Mouse (Mus musculus): ENCODE data around the gene Tapt1.
"Not testable (repeated sequence)": the region's sequence is repeated elsewhere in the genome, so short reads cannot be mapped to it uniquely, and the experiment has no call there.

Tapt1 gene

DNA sequence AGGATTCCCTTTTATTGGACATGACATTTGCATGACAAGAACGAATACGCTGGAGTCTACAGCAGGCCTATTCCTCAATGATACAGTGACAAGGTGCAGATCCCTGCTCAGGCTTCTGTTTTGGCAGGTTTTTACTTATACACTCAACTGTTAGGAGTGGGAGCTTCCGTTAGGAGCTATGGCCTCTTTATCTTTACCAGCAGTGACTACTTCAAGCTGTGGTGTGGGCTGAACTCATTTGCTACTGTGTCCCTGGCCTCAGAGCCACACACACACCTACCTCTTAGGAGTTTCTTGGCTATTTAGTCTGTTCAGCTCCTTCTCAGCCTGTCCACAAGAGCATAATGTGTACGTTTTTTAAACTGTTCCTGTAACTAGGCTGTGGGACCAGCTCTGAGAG is 30.3 kb downstream of the Tapt1 start:
- DNase-seq, result no peak

DNA sequence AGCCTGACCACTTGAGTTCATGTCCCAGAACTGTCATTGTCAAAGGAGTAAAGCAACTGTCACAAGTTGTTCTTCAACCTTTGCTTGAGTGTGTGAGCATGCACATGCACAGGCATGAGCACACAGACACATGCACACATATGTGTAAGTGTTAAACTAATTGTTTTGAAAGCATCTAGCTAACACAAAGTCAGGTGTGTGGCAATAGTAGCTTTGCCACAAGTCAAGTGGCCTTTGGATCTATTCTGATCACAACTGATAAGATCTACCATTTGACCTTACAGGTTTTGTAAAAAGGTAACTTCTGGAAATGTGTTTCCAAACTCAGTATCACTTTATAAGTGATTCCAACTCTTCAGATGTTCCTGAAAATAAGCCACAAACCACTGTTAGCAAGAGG is 39.1 kb downstream of the Tapt1 start:
- no peak for DNase-seq

DNA sequence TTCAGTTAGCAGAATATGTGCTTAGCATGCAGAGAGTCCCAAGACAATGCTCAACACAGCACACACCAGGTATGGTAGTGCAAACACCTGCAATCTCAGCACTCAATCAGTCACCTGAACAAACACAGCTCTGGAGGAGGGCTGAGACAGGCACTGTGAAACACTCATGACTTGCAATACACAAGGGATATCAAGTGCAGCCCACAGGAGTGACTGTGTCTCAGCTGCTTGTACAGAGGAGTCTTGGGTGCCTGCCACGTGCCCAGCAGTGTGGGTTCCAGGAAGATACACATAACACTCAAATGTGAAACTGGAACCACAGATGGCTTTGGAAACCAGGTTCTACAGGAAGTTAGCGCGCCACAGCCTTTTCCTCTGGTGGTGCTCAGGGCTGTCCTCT is 44.8 kb downstream of the Tapt1 start:
- DNase-seq, result no peak

GRCm38 (mm10) chr5:44180450-44180849 is 46.0 kb downstream of the Tapt1 start:
- DNase-seq, result no peak

DNA sequence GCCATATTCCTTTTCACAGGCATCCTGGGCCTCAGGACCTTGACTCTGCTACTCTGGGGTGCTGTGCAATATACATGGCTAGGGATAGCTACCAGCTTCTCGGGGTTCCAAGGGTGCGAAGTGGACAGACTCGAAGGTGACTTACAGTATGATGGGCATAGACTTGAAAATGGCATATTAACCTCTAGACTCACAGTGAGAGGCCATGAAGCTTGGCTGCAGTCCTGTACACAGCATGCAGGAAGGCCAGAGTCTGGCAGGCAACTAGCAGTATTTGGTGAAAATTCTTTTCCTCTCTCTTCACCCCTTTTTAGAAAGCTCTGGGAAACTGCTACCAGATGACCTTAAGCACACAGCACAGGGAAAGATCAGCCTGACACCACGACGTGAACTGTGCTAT is 52.4 kb downstream of the Tapt1 start:
- DNase-seq, result peak; percentile 74 to 82

DNA sequence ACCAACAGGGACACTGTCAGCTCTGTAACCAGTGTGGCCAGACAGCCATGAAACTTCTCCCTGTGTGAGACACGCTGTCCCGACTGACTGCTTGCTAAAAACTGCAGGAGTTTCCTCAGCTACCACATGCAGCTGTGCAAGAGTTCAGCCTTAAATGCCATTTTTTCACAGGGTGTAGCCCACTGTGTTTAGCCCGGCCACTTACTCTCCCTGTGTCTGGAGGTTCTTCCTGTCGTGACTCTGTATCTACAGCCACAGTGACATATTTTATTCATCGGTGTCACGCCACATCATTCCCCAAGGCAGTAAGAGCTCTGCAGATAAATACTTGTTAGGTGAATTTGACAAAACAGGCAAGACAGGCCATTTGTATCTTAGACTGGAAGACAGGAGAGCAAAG is 59.6 kb downstream of the Tapt1 start:
- DNase-seq, result no peak

DNA sequence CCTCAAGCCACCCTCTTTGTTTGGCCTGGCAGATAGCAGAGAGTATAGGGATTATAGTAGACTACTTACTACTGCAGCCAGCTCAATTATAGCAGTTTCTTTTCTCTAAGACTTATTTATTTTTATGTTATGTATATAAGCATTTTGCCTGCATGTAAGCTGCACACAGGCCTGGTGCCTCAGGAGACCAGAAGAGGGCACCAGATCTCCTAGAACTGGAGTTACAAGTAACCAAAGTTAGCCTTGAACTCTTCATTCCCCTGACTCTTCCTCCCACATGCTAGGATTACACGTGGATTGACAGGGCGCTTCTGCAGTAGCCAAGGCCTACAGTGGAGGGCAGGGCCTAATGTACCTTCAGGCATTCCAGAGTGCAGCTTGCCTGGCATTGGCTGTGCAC is 60.6 kb downstream of the Tapt1 start:
- DNase-seq, result peak; percentile 49 to 51

DNA sequence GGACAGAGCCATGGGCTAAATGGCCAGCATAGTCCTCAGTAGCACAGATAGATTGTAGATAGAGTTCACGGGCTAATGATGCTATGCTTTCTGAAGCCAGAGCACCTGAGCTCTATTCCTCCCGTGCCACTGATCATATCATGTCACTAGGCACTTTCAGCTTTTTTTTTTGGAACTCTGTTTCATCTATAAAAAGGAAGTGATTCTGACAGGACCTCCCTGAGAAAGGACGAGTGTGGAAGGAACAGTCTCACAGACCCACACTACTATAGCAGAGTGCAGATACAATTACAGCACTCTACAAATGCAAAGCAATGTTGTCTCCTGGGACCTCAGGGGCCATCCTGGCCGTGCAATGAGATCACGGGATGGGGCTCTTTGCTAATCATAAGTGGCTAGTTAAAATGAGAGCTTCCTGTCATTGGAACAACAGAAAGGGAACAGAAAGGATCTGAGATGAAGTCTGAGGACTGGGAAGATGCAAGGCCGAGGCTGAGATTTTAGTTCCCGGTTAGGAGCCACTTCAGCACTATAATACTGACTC is 62.1 kb downstream of the Tapt1 start:
- DNase-seq, result no peak

DNA sequence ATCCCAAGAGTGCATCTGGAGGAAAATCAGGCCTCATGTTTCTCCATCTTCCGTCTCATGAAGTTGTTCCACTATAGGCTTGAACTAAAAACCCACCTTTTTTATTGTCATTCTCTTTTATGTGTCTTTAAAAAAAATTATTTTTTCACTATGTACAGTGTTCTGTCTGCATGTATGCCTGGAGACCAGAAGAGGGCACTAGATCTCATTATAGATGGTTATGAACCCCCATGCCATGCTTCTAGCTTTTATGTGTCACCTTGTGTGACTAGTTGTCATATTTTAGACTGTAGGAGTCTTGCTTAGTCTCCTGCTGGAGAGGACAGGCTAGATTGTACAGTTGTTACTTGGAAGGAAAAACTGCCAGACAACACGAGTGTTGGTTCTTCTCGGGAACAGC is 63.1 kb downstream of the Tapt1 start:
- DNase-seq, result no peak

GRCm38 (mm10) chr5:44162786-44163185 is 63.6 kb downstream of the Tapt1 start:
- DNase-seq, result no peak

GRCm38 (mm10) chr5:44159679-44160438 is 66.6 kb downstream of the Tapt1 start:
- DNase-seq, result no peak

GRCm38 (mm10) chr5:44159231-44159630 is 67.2 kb downstream of the Tapt1 start:
- DNase-seq, result peak in 1 of 2 experiments; percentile 48

DNA sequence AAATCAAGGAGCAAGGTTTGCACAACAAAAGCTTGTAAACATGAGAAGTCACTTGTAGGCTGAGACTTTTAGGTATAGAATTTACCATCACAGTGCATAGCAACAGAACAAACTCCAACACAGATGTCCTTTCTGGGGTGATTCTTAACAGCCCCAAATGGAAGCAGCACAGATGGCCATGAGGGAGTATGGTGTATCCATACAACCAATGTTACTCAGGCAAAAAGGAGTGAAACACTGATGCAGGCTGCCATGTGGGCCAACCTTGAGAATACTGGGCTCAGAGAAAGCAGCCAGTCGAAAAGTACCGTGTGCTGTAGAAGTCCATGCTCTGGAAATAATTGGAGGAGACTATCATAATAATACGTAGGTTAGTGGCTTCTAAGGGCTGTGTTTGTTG is 68.0 kb downstream of the Tapt1 start:
- DNase-seq, result no peak

DNA sequence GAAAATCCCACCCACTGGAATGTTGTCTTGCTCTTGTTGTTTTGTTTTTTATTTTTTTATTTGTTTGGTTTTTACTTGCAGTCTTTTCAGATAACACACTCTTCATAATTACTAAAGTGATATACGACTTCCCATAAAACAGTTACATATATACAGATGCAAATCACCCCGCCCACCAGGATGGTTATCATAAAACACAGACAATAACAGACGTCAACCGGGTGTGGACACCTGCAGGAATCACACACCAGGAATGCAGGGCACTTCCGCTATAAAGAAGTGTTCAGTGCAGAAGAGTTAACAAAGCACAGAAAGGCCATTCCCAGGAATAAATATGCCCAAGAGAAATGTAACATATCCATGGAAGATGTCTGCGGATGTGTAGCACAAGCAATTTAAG is 68.7 kb downstream of the Tapt1 start:
- DNase-seq, result no peak

GRCm38 (mm10) chr5:44153050-44153449 is 73.4 kb downstream of the Tapt1 start:
- no peak for DNase-seq

GRCm38 (mm10) chr5:44151327-44152051 is 74.9 kb downstream of the Tapt1 start:
- DNase-seq, result peak; percentile 96 to 97

- DNase-seq, result no peak
Measured at GRCm38 (mm10) chr5:44147732-44148131, 78.7 kb downstream of the Tapt1 start.

DNA sequence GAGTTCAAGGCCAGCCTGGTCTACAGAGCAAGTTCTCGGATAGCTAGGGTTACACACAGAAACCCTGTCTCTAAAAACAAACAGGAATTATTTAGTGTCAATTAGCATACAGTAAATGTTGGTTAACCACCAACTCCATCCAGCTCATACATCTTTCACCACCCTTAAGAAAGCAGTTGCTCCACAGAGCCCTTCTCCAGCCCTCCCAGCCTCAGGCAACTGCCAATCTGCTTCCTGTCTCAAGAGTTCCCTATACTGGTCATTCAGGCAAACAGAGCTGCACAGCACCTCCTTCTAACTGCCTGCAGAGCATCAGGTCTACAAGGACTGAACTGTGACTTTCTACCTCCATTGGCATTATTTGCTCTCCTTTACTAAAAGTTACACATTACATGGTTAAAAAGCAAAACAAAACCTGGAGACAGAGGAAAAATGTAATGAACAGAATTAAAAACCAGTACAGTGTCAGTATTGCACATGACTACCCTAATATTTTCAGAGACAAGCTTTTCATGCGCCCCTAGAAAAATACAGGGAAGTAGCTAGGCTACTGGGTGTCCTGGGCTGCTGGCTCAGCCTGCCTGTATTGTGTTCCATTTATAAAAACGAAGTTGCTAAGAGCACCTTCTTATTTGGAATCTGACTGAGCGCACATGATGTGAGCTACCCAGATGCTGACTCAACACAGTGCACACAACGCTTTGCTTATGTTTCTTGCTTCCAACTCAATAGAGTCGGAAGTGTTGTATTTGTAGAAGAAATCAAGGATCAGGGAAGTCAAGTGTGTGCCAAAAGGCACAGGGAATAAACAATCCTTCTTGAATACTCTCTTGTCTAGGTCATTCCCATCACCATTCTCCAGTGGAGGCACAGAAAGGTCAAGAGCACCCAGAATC is 79.7 kb downstream of the Tapt1 start:
- DNase-seq, result no peak

DNA sequence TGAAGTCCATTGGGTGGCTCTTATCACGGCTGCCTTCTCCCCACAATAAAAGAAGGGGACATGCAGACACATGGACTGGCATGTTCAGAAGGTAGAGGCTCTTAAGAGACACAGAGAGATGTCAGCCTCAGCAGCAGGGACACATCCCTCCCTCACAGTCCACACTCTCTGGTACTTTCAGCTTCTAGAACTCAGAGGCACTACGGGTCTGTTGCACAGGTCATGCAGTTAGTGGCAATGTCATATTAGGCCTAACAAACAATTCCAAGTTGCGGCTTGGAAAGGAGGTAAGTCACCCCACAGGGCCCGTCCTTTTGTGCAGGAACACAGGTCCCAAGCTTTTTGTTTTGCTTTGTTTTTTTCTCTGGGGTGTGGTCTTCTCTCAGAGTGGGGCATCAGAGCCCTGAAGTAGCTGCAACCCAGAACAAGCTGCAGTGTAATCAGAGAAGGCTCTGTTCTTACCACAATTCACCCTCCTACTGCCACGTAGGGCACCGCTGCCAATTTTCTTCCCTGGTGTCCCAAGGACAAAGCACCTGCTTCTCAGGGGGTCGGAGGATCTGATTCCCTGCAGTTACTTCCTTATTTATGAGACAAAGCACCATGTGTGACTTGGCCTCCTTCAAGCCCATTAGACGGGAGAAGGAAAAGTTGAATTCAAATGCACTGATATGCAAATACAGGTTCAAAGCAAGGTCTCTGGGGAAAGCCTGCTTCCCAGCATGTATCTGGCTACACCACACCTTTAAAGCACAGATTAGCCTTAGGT is 82.8 kb downstream of the Tapt1 start:
- DNase-seq, result no peak

DNA sequence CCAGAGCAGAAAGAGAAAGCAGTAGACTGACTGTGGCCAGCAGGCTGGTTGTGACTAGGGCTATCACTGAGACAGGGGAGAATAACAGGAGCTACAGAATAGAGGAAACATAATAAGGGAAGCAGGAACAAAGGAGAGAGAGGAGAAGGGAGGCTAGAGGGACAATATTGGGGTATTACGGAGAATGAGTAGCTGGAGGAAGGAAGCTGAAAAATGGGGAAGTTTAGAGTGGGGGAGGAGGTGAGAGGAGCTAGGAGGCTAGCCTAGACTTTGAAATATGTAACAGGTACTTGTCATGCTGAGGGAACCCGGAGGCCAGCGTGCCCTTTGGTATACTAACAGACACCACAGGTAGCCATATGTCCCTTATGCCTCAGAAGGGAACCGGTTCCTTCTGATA is 98.9 kb downstream of the Tapt1 start:
- no peak for DNase-seq

- not testable (repeated sequence) for DNase-seq
Measured at GRCm38 (mm10) chr5:44126574-44126973, 99.9 kb downstream of the Tapt1 start.
